Comparison of ENCODE assay signal across 8 mouse cellular contexts in genomic region chr1:194816913-194817312, GRCm38 (mm10).
DNase-seq lines count a peak whose midpoint lies in the region; ATAC-seq and TF ChIP-seq lines count a peak whose summit lies in the region.

No protein-coding gene starts in this region.

- WGBS in heart, embryonic 14.5 days = 34% methylated on average over 2 of the region's 2 CpGs
- WGBS in liver, embryonic 11.5 days = 41% methylated on average over 2 of the region's 2 CpGs
- 32% methylated on average over 2 of the region's 2 CpGs for WGBS in neural tube, embryonic 12.5 days

- H3K4me2 ChIP-seq in heart, embryonic 14.5 days (ENCODE audit: low read length) = no peak overlapping the region
- H3K4me2 ChIP-seq in liver, embryonic 11.5 days = no peak overlapping the region
- no peak overlapping the region for H3K4me2 ChIP-seq in neural tube, embryonic 12.5 days (replicated peaks)

- TF ChIP-seq CTCF in testis, adult 2 months (IDR thresholded peaks at IDR 0.05; ENCODE audit: control insufficient read depth, insufficient read depth, insufficient replicate concordance, low read depth, low read length) = peak; percentile 70; the same call in 1 of the 2 replicates

- peaks cover 14% of the 10 kb centered on the region for H3K36me3 ChIP-seq in heart, embryonic 14.5 days (ENCODE audit: control insufficient read depth, insufficient read depth, low read length)
- H3K36me3 ChIP-seq in liver, embryonic 11.5 days (ENCODE audit: control insufficient read depth, insufficient read depth, low read length) = no peaks in the 10 kb centered on the region
- peaks cover 23% of the 10 kb centered on the region for H3K36me3 ChIP-seq in neural tube, embryonic 12.5 days
- H3K36me3 ChIP-seq in testis, adult 2 months (ENCODE audit: control insufficient read depth, insufficient read depth, low read length) = no peaks in the 10 kb centered on the region

- DNase-seq in B cell, adult 2 months = peak; percentile 66 to 68
- DNase-seq in brain, embryonic 18.5 days (ENCODE audit: low read depth, low spot score) = peak; percentile 32
- peak; percentile 69 for DNase-seq in fibroblast of lung, adult 2 months (ENCODE audit: low read depth)
- DNase-seq in kidney, postnatal 10 days = peak; percentile 83
- DNase-seq in liver, embryonic 11.5 days (ENCODE audit: low spot score) = peak; percentile 52

- H3K27me3 ChIP-seq in heart, embryonic 14.5 days (ENCODE audit: control insufficient read depth, insufficient read depth, low read length) = no peaks in the 10 kb centered on the region
- no peaks in the 10 kb centered on the region for H3K27me3 ChIP-seq in liver, embryonic 11.5 days (replicated peaks; ENCODE audit: control insufficient read depth, insufficient read depth, low read length)
- no peaks in the 10 kb centered on the region for H3K27me3 ChIP-seq in neural tube, embryonic 12.5 days (replicated peaks)
- no peaks in the 10 kb centered on the region for H3K27me3 ChIP-seq in testis, adult 2 months (ENCODE audit: control insufficient read depth, insufficient read depth, low read length)

- no peak overlapping the region for H3K4me3 ChIP-seq in heart, embryonic 14.5 days (ENCODE audit: control insufficient read depth in 1 of 2, insufficient read depth in 1 of 2, low read depth in 1 of 2, low read length in 2 of 2)
- no peak overlapping the region for H3K4me3 ChIP-seq in liver, embryonic 11.5 days (ENCODE audit: low read depth, low read length)
- no peak overlapping the region for H3K4me3 ChIP-seq in neural tube, embryonic 12.5 days
- no peak overlapping the region for H3K4me3 ChIP-seq in testis, adult 2 months (ENCODE audit: control insufficient read depth, low read depth, low read length)

- H3K9ac ChIP-seq in heart, embryonic 14.5 days (ENCODE audit: low read length) = no peak overlapping the region
- H3K9ac ChIP-seq in liver, embryonic 11.5 days (ENCODE audit: low read depth, low read length) = no peak overlapping the region
- no peak overlapping the region for H3K9ac ChIP-seq in neural tube, embryonic 12.5 days

- no peaks in the 10 kb centered on the region for H3K9me3 ChIP-seq in heart, embryonic 14.5 days (ENCODE audit: control insufficient read depth, low read length)
- H3K9me3 ChIP-seq in liver, embryonic 11.5 days (ENCODE audit: control insufficient read depth, low read length) = no peaks in the 10 kb centered on the region
- H3K9me3 ChIP-seq in neural tube, embryonic 12.5 days = no peaks in the 10 kb centered on the region

- peaks cover 9 to 34% of the 10 kb centered on the region in 2 experiments for H3K4me1 ChIP-seq in heart, embryonic 14.5 days (ENCODE audit: control insufficient read depth in 2 of 2, insufficient read depth in 2 of 2, low read length in 2 of 2)
- H3K4me1 ChIP-seq in liver, embryonic 11.5 days (replicated peaks; ENCODE audit: control insufficient read depth, insufficient read depth, low read length) = peaks cover 11% of the 10 kb centered on the region
- H3K4me1 ChIP-seq in neural tube, embryonic 12.5 days = no peaks in the 10 kb centered on the region
- no peaks in the 10 kb centered on the region for H3K4me1 ChIP-seq in testis, adult 2 months (ENCODE audit: control insufficient read depth, insufficient read depth, low read length)

- peak; percentile 69; the same call in 1 of the 2 replicates for ATAC-seq in heart, embryonic 14.5 days (ENCODE audit: insufficient number of reproducible peaks, insufficient read depth, low FRiP score, low read depth)
- peak; percentile 77 for ATAC-seq in liver, embryonic 11.5 days (replicated peaks; ENCODE audit: low FRiP score)
- ATAC-seq in neural tube, embryonic 12.5 days (ENCODE audit: low FRiP score, low read depth) = peak; percentile 86

- no peak for TF ChIP-seq POLR2A in testis, adult 2 months (IDR thresholded peaks at IDR 0.05; ENCODE audit: control insufficient read depth, low read depth, low read length)

- H3K27ac ChIP-seq in heart, embryonic 14.5 days (replicated peaks in 1 of 2; ENCODE audit: control insufficient read depth in 1 of 2, insufficient read depth in 1 of 2, low read depth in 2 of 2, low read length in 2 of 2) = no peak overlapping the region
- no peak overlapping the region for H3K27ac ChIP-seq in liver, embryonic 11.5 days (ENCODE audit: low read depth, low read length)
- H3K27ac ChIP-seq in neural tube, embryonic 12.5 days = no peak overlapping the region
- no peak overlapping the region for H3K27ac ChIP-seq in testis, adult 2 months (ENCODE audit: control insufficient read depth, insufficient read depth, low read depth, low read length)

Comparison
In these comparisons a context has a peak if more than half of its experiments do, and no peak if none do; other contexts are left out.
1. DNase-seq: peak in every context shown above with its lines; median percentile 83 in kidney, postnatal 10 days; 69 in fibroblast of lung, adult 2 months; 67 in B cell, adult 2 months; 52 in liver, embryonic 11.5 days; 32 in brain, embryonic 18.5 days.